Mouse (Mus musculus): ENCODE results near the gene St6galnac6.

Gene St6galnac6

DNA sequence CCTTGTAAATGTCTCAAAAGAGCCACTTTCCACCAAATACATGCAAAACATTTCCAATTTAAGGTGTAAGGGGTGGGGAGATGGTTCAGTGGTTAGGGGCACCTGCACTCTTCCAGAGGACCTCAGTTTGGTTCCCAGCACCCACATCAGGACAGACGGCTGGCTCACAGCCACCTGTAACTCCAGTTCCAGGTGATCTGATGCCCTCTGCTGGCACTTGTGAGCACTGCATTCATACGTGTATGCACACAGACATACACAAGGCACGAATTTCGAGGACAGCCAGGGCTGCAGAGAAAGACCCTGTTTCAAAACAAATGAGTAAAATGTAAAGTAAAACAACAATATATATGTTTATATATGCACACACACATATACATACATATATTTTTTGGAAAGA is 18.1 kb downstream of the St6galnac6 start:
- no peak for DNase-seq (ENCODE audit: low spot score)

- DNase-seq (ENCODE audit: low spot score) = no peak
Observed at GRCm38 (mm10) chr2:32618051-32618450, 18.5 kb downstream of the St6galnac6 start.

- no peak for DNase-seq (ENCODE audit: low spot score)
Observed at GRCm38 (mm10) chr2:32620682-32621516, 21.4 kb downstream of the St6galnac6 start.

- DNase-seq (ENCODE audit: low spot score) = no peak
Observed at GRCm38 (mm10) chr2:32621517-32621859, 22.0 kb downstream of the St6galnac6 start, which contains the start of gene Ak1. TSS of gene Ak1 (plus strand) at chr2:32621758.

DNA sequence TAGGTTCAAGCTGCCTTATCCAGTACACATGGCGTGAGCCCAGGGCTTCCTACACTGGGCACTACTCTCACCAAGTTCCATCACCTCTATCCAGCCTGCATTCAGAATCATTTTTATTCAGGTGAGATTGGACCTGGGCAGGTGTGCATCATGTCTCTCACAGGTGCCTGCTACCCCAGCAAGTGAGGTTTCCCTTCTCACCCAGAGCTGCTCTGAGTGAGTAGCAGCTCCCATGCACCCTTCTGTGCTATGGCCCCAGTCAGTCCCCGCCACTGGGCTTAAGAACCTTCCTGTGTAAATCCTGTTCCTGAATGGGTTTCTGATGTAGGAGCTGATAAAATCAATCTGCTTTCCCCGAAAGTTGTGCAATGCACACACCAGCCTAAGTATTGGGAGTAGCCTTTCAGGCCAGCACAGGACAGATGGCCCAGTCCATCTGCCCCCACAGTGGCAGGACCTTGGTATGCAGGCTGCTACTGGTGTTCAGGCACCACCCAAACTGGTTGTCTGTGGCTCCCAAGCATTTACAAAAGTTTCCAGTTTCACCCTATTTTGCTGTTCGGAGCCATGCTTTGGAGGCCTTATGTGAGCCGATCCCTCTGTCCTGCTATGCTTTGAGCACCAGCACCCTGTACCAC is 24.7 kb downstream of the St6galnac6 start:
- DNase-seq (ENCODE audit: low spot score) = no peak

DNA sequence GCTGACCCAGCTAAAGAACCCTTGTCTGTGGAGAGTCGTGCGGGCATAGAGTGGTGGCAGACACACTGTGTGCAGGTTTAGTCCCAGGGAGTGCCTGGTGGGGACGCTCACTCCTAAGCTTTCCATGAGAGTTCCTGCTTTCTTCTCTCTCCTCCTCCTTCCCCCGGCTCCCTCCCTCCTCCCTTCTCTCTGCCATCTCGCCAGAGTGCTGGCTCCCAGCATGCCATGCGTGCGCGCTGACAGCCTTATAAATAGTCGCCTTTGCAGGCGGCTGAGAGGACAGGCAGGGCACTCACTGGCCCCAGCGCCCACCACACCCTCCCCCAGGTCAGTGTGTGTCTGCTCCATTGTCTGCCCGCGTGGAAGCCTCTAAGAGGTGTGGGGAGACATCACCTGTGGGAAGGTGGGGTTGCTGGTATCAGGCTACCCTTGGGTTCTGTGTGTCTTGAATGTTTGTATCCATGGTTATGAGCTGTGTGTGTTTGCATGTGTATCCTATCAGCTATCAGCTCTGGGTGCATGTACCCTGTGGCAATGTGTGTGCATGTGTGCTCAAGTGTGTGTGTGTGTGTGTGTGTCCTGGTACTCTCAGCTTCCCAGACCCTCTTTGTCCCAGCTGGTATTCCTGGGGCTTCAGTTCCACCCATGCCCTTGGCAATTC is 25.8 kb downstream of the St6galnac6 start:
- DNase-seq (ENCODE audit: low spot score) = peak; percentile 50

GRCm38 (mm10) chr2:32625873-32626694 is 26.6 kb downstream of the St6galnac6 start:
- no peak for DNase-seq (ENCODE audit: low spot score)

- DNase-seq (ENCODE audit: low spot score) = no peak
Observed at GRCm38 (mm10) chr2:32627266-32628043, 27.9 kb downstream of the St6galnac6 start.

DNA sequence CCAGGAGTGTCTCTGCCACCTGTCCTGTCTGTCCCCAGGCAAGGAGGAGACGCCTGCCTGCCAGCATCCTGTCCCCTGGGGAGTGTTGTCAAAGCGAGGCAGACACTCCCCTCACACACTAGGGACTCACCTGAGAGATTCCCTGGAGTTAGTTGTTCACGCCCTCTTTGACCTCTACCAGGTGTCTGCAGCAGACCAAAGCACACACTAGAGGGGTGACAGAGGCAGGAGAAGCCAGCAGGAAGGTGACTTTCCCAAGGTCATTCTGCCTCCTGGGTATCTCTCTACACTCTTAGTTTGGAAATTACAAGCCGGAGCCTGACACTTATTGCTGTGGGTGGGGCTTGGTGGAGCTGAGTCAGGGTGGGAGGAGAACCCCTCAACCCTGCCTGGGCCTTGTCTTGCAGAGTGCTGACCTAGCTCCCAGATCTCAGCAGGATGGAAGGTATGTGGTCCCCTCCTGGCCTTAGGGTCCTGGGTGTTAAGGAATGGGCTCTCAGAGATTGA is 28.6 kb downstream of the St6galnac6 start:
- no peak for DNase-seq (ENCODE audit: low spot score)

DNA sequence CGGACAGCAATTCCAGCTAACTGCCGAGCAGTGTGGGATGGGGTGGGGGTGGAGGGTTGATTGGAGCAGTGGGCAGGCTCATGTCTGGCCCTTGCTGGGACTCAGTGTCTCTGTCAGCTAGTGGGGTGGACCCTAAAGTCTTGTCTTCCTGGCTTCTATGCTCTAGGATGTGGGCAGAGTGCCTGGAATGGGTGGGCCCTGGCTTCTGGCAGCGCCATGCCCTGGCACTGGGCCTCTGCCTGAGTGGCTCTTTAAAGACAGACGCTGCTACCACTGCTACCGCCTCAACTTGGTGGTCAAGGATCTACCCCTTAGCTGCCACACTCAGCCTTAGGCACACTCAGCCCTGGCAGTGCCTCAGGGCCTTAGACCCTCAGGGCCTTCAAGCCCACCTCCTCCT is 29.2 kb downstream of the St6galnac6 start:
- peak; percentile 64 for DNase-seq (ENCODE audit: low spot score)

DNA sequence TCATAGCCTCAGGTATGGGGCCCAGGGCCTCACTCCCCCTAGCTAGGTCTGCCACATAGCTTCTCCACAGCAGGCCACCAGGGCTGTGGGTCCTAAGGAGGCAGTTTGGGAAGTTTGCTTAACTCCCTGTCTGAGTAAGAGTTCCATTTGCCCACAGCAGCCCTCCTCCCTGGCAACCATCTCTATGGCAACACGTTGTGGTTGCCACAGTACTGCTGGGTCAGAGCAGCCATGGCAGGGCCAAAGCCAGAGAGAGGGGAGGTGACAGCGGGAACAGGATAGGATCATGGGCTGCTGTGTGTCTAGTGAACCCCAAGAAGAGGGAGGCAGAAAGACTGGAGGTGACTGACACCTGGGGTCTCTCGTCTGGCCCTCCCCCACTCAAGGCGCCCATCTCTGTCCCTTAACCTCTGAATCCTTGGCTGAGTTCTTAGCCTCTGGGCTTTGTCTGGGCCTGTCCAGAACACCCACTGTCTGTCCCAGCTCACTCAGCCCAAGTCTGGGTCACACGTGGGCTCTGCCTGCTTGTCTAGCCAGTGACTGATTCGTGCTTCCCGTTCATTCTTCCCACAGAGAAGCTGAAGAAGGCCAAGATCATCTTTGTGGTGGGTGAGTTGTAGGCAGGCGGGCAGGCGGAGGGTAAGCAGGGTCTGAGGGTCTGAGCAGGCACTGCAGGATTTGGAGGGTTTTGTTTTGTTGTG is 29.9 kb downstream of the St6galnac6 start:
- peak; percentile 51 for DNase-seq (ENCODE audit: low spot score)

GRCm38 (mm10) chr2:32630036-32630435 is 30.5 kb downstream of the St6galnac6 start:
- no peak for DNase-seq (ENCODE audit: low spot score)

GRCm38 (mm10) chr2:32631046-32631445 is 31.5 kb downstream of the St6galnac6 start:
- no peak for DNase-seq (ENCODE audit: low spot score)

DNA sequence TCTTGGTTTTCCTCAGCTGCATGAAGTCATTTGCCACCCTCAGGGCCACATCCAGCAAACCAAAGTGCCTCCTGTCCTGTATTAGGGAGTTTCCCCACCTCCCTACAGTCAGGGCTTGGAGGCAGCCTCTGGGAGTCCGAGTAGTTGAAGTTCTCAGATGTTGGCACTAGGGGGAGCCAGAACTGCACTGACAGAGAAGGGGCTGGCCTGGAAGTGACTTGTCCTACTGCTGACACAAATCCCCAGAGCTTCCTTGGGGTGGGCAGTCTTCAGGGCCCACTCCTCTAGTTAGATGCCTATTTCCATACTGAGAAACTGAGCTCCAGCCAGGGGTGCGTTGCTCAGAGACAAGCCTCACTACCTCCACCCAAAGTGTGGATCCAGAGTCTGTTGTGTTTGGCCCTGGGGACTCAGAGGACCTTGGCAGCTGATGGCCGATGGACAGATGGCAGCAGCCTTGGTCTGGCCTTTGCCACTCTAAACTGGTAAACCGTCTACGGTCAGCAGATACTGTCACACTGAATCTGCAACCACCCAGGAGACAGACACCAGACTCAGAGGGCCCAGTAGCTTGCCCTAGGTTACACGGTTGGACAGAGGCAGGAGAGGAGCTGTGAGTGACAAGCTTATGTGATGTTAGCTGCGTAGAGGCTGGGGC is 32.4 kb downstream of the St6galnac6 start:
- DNase-seq (ENCODE audit: low spot score) = peak; percentile 79

DNA sequence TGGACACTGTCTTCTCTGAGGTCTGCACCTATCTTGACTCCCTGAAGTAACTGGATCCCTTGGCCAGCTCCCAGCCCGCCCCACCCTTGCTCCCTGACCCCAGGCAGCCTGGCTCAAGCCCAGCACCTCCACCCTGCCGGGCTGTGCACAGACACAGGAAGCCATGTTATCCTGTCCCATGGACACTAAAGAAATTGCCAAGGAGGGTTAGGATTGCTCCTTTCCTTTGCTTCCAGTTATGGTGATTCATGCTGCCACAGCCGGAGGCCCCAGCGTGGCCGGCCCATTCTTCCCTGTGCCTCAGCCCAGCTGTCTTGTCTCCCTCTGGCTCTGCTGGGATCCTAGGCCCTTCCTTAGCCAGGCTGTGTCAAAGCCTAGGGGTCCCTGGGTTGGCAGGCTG is 34.2 kb downstream of the St6galnac6 start:
- DNase-seq (ENCODE audit: low spot score) = no peak

DNA sequence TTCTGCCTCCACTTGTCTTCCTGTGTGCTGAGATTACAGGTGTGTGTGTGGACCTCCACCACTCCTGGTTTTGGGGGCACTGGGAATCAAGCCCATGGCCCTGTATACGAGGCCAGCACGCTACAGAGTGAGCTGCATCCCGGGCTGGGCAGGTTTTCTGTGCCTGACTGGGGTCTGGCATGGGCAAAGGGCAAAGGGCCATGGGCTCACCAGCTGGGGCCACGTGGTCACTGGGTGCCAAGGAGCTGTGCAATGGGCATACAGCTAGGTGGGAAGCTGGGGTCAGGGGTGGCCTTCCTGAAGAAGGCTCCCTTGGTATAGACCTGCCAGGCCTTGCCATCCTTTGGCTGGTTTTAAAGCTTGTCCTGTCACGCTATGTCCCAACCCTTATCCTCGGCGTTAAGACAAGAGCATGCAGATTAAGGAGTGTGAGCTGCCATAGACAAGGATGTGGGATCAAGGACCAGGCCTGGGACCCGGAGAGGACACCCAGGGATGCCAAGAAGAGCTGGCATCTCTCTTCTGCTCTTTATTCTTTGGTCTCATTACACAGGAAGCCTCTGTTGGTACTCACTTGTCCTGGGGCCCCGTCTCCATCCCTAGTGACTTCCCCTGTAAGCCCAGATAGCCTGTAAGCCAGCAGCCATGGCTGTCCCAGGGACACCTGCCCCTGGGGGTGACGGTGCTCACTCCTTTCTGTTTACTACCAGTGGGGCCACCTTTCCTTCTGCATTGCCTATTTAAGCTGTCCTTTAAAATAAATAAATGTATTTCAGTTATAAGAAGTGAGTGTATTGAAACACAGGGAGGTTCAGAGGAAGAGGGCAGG is 35.0 kb downstream of the St6galnac6 start:
- no peak for DNase-seq (ENCODE audit: low spot score)

- no peak for DNase-seq (ENCODE audit: low spot score)
Observed at GRCm38 (mm10) chr2:32636617-32637016, 37.1 kb downstream of the St6galnac6 start.

GRCm38 (mm10) chr2:32637778-32638281 is 38.3 kb downstream of the St6galnac6 start:
- DNase-seq (ENCODE audit: low spot score) = no peak

- DNase-seq (ENCODE audit: low spot score) = no peak
Observed at GRCm38 (mm10) chr2:32639632-32640031, 40.1 kb downstream of the St6galnac6 start.

Data from urinary bladder, postnatal 25 days (tissue).